Mouse (Mus musculus): ENCODE results near the gene Pcsk2. TPM values are rescaled to one million over a fixed set of nuclear protein-coding genes. Genes with fewer than 3 reads are reported as not detected.

Pcsk2 gene
- polyA plus RNA-seq, 1 experiment from 2014 or later = 4.8 TPM

GRCm38 (mm10) chr2:143852295-143853275 lies 306.6 kb downstream of the Pcsk2 start:
- no peaks in the 10 kb centered on the region for H3K9me3 ChIP-seq
- H3K36me3 ChIP-seq (replicated peaks) = no peaks in the 10 kb centered on the region
- H3K4me1 ChIP-seq = no peaks in the 10 kb centered on the region
- 69% methylated on average over 18 of the region's 18 CpGs for WGBS
- no peak overlapping the region for H3K4me3 ChIP-seq (replicated peaks)
- no peak overlapping the region for H3K9ac ChIP-seq
- ATAC-seq (ENCODE audit: low FRiP score) = no peak
- no peaks in the 10 kb centered on the region for H3K27me3 ChIP-seq
- no peak overlapping the region for H3K4me2 ChIP-seq
- H3K27ac ChIP-seq = no peak overlapping the region

GRCm38 (mm10) chr2:143853447-143853846 lies 307.5 kb downstream of the Pcsk2 start:
- Histone ChIP-seq H3K9me3 (no peaks in the 10 kb centered on the region), H3K27ac (no peak overlapping the region), H3K4me3 (replicated peaks) (no peak overlapping the region), H3K4me2 (no peak overlapping the region), H3K9ac (no peak overlapping the region), H3K4me1 (no peaks in the 10 kb centered on the region), H3K36me3 (replicated peaks) (no peaks in the 10 kb centered on the region), H3K27me3 (no peaks in the 10 kb centered on the region)
- no peak for ATAC-seq (ENCODE audit: low FRiP score)
- WGBS = 78% methylated on average over 4 of the region's 4 CpGs

- peaks cover 31% of the 10 kb centered on the region for H3K27me3 ChIP-seq
- H3K27ac ChIP-seq = no peak overlapping the region
- 70% methylated on average over 2 of the region's 2 CpGs for WGBS
- no peaks in the 10 kb centered on the region for H3K36me3 ChIP-seq (replicated peaks)
- no peak for ATAC-seq (ENCODE audit: low FRiP score)
- H3K4me2 ChIP-seq = no peak overlapping the region
- H3K9me3 ChIP-seq = no peaks in the 10 kb centered on the region
- no peak overlapping the region for H3K4me3 ChIP-seq (replicated peaks)
- H3K9ac ChIP-seq = no peak overlapping the region
- H3K4me1 ChIP-seq = peaks cover 10% of the 10 kb centered on the region
These were observed 313.2 kb downstream of the Pcsk2 start for GRCm38 (mm10) chr2:143859166-143859565.

GRCm38 (mm10) chr2:143862484-143863231 lies 316.7 kb downstream of the Pcsk2 start, which contains the start of gene Bfsp1:
Gene Bfsp1 (minus strand): TSS chr2:143863173.
- ATAC-seq (ENCODE audit: low FRiP score) = peak; percentile 89
- Histone ChIP-seq H3K9me3 (no peaks in the 10 kb centered on the region), H3K27me3 (peaks cover 50% of the 10 kb centered on the region), H3K27ac (peak within 1 kb of the TSS; percentile 53; the same call in 1 of the 2 replicates), H3K4me3 (replicated peaks) (peak within 1 kb of the TSS; percentile 48), H3K4me1 (peaks cover 10% of the 10 kb centered on the region), H3K9ac (peak within 1 kb of the TSS; percentile 65), H3K4me2 (peak within 1 kb of the TSS; percentile 68), H3K36me3 (replicated peaks) (no peaks in the 10 kb centered on the region)
- WGBS = 2% methylated on average over 86 of the region's 86 CpGs

GRCm38 (mm10) chr2:143864600-143864999 lies 318.6 kb downstream of the Pcsk2 start:
- Histone ChIP-seq H3K9me3 (no peaks in the 10 kb centered on the region), H3K27me3 (peaks cover 41% of the 10 kb centered on the region), H3K4me2 (no peak overlapping the region), H3K36me3 (replicated peaks) (no peaks in the 10 kb centered on the region), H3K27ac (no peak overlapping the region), H3K4me1 (peaks cover 10% of the 10 kb centered on the region), H3K9ac (no peak overlapping the region), H3K4me3 (replicated peaks) (no peak overlapping the region)
- ATAC-seq (ENCODE audit: low FRiP score) = no peak
- 79% methylated on average over 8 of the region's 8 CpGs for WGBS
